Mouse (Mus musculus): ENCODE data around the gene Masp2. TPM values are rescaled to one million over a fixed set of nuclear protein-coding genes. Genes with fewer than 3 reads are reported as not detected.

Gene Masp2
- 0.80 and 0.91 TPM in 2 replicates for polyA plus RNA-seq (2012; ENCODE audit: low replicate concordance)

DNA sequence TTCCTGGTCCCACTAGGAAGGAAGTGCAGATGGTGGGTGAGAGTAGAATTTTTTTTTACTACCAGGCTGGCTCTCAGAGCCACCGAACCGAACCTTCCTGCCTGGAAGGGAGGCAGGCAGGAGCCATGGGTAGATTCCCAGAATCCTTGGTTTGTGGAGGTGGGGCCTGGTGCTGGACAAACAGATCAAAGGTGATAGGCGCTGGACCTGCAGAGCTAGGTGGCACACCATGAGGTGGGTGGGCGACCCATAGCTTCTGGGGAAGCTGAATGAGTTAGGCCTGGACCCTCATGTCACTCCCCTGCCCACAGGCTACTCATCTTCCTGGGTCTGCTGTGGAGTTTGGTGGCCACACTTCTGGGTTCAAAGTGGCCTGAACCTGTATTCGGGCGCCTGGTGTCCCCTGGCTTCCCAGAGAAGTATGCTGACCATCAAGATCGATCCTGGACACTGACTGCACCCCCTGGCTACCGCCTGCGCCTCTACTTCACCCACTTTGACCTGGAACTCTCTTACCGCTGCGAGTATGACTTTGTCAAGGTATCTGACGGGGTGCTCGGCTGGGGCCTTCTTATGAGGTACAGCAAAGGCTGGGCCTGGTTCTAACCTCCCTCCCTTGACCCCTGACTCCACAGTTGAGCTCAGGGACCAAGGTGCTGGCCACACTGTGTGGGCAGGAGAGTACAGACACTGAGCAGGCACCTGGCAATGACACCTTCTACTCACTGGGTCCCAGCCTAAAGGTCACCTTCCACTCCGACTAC is at the start of gene Masp2:
Gene Masp2 (plus strand): TSS at position 198 of the 764 bp plus-strand sequence.

DNA sequence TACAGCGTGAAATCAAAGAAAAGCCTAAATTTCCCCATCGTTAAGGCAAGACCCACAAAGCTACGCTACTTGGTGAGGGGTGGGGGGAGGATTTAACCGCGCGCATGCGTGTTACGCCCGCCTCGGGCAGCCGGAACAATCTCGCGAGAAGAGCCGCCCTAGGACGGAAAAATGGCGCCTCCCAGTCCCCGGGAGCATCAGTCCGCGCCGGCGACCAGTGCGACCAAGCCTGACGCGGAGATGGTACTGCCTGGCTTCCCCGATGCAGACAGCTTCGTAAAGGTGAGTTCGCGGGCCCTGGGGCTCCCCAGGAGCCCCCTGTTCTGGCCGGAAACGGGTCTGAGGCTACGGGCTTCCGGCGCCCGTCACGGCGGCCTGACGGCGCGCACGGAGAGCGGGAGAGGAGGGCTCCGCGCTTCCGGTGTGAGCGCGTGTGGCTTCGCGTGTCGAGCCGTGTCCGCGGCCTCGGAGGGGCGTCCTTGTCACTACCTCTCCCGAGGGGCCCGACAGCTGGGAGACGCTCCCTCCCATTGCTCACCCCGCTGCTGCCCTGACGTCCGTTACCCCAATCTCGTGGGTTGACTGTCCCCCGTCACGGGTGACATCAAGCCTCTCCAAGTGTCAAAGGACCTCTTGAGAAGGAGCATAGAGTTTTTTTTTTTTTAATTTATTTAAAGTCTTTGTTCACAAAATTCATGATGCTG is 43.9 kb upstream of the Masp2 start, which contains the start of gene Exosc10:
Gene Exosc10 (plus strand): TSS at position 133 of the 704 bp plus-strand sequence.

DNA sequence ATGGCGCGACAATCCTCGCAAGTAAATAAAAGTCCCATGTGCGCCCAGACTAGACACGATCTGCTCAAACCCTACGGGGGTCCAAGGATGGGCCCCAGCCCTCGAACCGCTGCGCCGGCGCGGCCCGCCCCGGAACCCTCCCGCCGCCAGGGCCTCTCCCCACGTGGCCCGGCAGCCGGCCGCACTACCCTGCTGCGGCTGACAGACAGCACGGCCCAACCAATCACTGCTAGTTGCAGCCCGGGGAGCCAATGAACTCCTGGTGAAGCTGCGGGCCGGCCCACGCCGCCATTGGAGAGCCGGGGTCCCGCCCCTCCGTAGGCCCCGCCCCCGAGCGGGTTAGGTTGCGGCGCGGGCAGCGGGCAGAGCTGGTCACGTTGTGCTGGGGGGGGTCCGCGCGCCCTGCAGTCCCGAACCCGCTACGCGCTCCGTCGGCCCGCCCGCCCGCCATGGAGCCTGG is 11.2 kb upstream of the Masp2 start, which contains the start of gene Srm:
Gene Srm (plus strand): TSS at position 333 of the 460 bp plus-strand sequence.

DNA sequence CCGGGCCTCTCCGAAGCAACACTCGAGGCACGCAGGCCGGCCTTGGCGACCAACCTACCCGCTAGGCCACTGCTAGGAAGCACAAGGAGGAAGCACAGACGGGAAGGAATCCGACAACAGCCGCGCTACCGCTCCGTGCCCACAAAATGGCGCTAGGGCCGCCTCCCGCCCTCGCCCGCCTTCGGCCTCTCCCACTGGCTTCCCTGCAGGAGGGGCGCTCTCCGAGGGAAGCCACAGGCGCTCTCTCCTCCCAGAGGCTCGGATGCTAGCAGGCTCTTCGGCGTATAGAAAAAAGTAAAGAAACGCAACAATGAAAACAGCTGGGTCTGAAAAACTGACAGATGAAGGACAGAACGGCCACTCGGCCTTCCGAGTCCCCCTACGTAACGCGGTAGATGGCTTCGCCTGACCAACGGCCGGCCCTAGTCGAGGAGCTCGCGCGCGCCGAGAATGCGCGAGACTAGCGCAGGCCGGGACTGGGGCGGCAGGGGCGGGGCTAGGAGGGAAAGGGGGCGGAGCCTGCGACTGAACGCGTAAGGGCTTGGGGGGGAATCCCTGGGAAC is 24.4 kb downstream of the Masp2 start, which contains the start of gene Tardbp:
Gene Tardbp (minus strand): TSS at position 397 of the 563 bp plus-strand sequence.

DNA sequence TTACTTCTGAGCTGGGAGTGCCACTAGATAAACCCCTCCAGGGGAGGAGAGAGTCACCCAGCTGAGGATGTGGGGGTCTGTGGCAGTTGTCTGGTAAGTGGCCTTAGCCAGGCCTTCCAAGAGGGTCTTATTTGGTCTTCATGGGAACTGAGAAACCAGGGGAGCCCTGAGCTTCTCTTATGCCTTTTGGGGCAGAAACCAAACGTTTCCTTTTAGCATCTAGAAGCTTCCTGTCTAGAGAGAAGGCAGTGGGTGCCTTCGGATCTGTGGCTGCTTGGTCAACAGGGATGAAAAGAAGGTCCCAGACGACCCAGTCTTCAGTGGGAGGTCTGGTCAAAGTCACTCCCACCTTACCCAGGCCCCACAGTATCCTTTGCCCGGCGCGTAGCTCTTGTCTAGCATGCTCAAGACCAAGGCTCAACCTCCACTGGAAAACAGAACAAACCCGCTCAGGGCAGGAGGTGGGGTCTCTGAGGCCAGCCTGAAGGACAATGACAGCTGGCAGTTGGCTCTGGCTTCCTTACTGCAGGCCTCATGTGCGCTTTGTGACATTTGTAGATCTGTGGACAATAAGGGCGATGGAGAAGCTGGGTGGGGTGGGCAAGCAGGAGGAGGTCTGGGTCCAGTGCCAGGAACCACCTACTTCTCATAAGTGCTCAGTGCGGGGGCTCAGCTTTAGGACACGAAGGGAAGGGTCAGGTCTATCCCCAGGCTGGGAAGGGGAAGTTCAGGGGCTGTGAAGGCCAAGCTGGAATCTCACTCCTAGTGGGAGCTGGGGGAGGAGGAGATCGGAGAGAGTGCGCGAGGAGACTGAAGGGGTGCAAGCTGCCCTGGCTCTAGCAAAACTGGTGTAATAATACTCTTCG is 41.2 kb downstream of the Masp2 start, which contains the start of gene Gm572:
Gene Gm572 (plus strand): TSS at position 27 of the 866 bp plus-strand sequence.

Other genes starting within 250 kb of the Masp2 start
- gene Ubiad1, start 157.8 kb upstream of the Masp2 start, polyA plus RNA-seq (2012; ENCODE audit: low replicate concordance) = 13.0 and 18.8 TPM in 2 replicates
- gene Mtor, start 153.9 kb upstream of the Masp2 start, polyA plus RNA-seq (2012; ENCODE audit: low replicate concordance) = 9.4 and 11.9 TPM in 2 replicates
- gene Angptl7, start 102.1 kb upstream of the Masp2 start, polyA plus RNA-seq (2012; ENCODE audit: low replicate concordance) = 2.3 and 4.3 TPM in 2 replicates
- 38.4 and 48.3 TPM in 2 replicates for gene Exosc10, start 44.1 kb upstream of the Masp2 start, polyA plus RNA-seq (2012; ENCODE audit: low replicate concordance)
- gene Srm, start 11.1 kb upstream of the Masp2 start, polyA plus RNA-seq (2012; ENCODE audit: low replicate concordance) = 34.4 and 44.5 TPM in 2 replicates
- 5.9 and 43.6 TPM in 2 replicates for gene Tardbp, start 24.5 kb downstream of the Masp2 start, polyA plus RNA-seq (2012; ENCODE audit: low replicate concordance)
- gene Gm572, start 40.8 kb downstream of the Masp2 start, polyA plus RNA-seq (2012; ENCODE audit: low replicate concordance) = 0.13 and 0.17 TPM in 2 replicates
- gene Casz1, start 201.9 kb downstream of the Masp2 start, polyA plus RNA-seq (2012; ENCODE audit: low replicate concordance) = 18.0 and 24.6 TPM in 2 replicates